Mouse (Mus musculus) hindbrain, embryonic 14.5 days (tissue): Measurements from ENCODE around the gene Wfdc1. TPM values are rescaled to one million over a fixed set of nuclear protein-coding genes. Genes with fewer than 3 reads are reported as not detected.

Experiments
- ATAC-seq: fragments of 200-750 bp; cut with Nextera tagmentation; 2 replicates; pipeline ENCODE4 v1.8.0; 2017; ENCODE audit warnings: moderate number of reproducible peaks, mild to moderate bottlenecking, moderate TSS enrichment, moderate library complexity; ENCODE audit not compliant: low FRiP score
- DNase-seq: peaks from one replicate; pipeline ENCODE4 v3.0.0-alpha.2; 2015; ENCODE audit warnings: low spot score
- H3K27ac ChIP-seq: fragments of 300-500 bp; sonication (generic); 2 replicates; pipeline ENCODE4 v1.5.1; 2014; ENCODE audit warnings: mild to moderate bottlenecking, moderate library complexity
- H3K27me3 ChIP-seq: fragments of 300-500 bp; sonication (generic); 2 replicates; pipeline ENCODE4 v1.6.1; 2014; ENCODE audit warnings: mild to moderate bottlenecking, low read length, mixed read lengths; ENCODE audit not compliant: control insufficient read depth, insufficient read depth
- H3K36me3 ChIP-seq: fragments of 300-500 bp; sonication (generic); replicated peaks from 2 replicates; pipeline ENCODE4 v1.6.1; 2014; ENCODE audit not compliant: control insufficient read depth, insufficient read depth
- H3K4me1 ChIP-seq: fragments of 300-500 bp; sonication (generic); replicated peaks from 2 replicates; pipeline ENCODE4 v1.6.1; 2014; ENCODE audit warnings: antibody characterized with exemption, low read length, mixed read lengths; ENCODE audit not compliant: control insufficient read depth, insufficient read depth
- H3K4me2 ChIP-seq: fragments of 300-500 bp; sonication (generic); replicated peaks from 2 replicates; pipeline ENCODE4 v1.6.1; 2014; ENCODE audit warnings: mild to moderate bottlenecking, moderate library complexity
- H3K4me3 ChIP-seq: fragments of 300-500 bp; sonication (generic); replicated peaks from 2 replicates; pipeline ENCODE4 v1.5.1; 2014; ENCODE audit warnings: mild to moderate bottlenecking, low read length
- H3K9ac ChIP-seq: fragments of 300-500 bp; sonication (generic); 2 replicates; pipeline ENCODE4 v1.6.1; 2014
- H3K9me3 ChIP-seq: fragments of 300-500 bp; sonication (generic); 2 replicates; pipeline ENCODE4 v1.6.1; 2016; ENCODE audit warnings: low read length; ENCODE audit not compliant: control insufficient read depth
- WGBS: fragments of 180-500 bp; shearing (Covaris S2); extraction: QIAGEN DNeasy Blood & Tissue Kit; methylation state at CpG from one replicate; pipeline ENCODE4 v1.1.7; 2014; 5-methylcytosine and 5-hydroxymethylcytosine counted together
- polyA plus RNA-seq: library from polyadenylated mRNA; unstranded; fragments of >200 nt; fragmentation: Nextera tagmentation; extraction: Ambion mirVana; gene quantifications from 2 replicates; pipeline ENCODE4 v1.2.1, GENCODE M21; 2014

Wfdc1 gene
- polyA plus RNA-seq, 1 experiment from 2014 or later: 6.1 TPM

DNA sequence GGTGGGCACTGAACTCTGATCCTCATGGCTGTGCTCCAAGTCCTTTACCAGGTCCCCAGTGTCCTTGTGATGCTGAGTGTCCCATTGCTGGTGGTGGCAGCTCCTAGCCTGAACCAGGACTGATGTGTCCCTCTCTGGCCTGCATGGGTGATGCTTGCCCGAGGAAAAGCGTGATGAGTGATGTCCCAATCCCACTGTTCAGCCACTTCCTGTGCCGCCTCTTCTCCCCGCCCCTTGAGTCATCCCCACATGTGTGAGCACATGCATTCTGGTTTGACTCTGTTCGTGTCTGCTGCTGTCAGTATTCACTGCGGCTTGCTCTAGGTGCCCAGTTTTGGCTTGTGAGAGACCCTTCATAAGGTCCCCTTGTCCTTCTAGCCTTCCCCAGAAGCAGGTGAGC, 46.1 kb downstream of the Wfdc1 start:
- Histone ChIP-seq H3K4me1 (0 out of 2 replicates have a peak, but pooled peaks cover 10% of the 10 kb centered on the region), H3K4me3 (no peak overlapping the region), H3K9me3 (no peaks in the 10 kb centered on the region), H3K27me3 (no peaks in the 10 kb centered on the region), H3K36me3 (no peaks in the 10 kb centered on the region), H3K27ac (no peak overlapping the region), H3K4me2 (no peak overlapping the region), H3K9ac (no peak overlapping the region)
- WGBS: 78% methylated on average over 6 of the region's 6 CpGs
- ATAC-seq (no peak), DNase-seq (no peak)

- 78% methylated on average over 5 of the region's 5 CpGs for WGBS
- DNase-seq: no peak
- no peak overlapping the region for H3K4me2 ChIP-seq
- H3K9me3 ChIP-seq: no peaks in the 10 kb centered on the region
- no peaks in the 10 kb centered on the region for H3K36me3 ChIP-seq
- no peak overlapping the region for H3K9ac ChIP-seq
- H3K4me1 ChIP-seq: 0 out of 2 replicates have a peak, but pooled peaks cover 10% of the 10 kb centered on the region
- no peak overlapping the region for H3K4me3 ChIP-seq
- ATAC-seq: no peak
- H3K27ac ChIP-seq: no peak overlapping the region
- H3K27me3 ChIP-seq: no peaks in the 10 kb centered on the region
Observed at GRCm38 (mm10) chr8:119713421-119713820, 47.3 kb downstream of the Wfdc1 start.

DNA sequence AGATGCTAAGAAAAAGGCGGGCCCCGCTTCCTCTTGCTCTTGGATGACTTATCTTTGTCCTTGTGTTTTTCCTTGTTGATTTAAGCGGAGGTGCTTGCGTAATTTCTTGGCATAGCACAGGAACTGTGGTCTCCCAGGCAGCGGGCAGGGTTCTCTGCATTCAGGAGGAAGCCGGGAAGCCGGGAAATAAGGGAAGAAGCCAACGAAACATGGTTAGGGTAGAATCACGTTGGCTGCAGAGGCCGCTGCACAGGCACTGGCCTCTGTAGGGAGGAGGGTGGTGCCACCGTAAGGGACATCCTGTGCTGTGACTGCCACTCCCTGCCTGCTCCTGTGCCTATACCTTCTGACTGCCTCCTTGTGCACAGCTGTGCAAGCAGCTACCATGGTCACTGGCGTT, 49.1 kb downstream of the Wfdc1 start:
- 76% methylated on average over 12 of the region's 12 CpGs for WGBS
- Histone ChIP-seq H3K4me2 (no peak overlapping the region), H3K4me3 (no peak overlapping the region), H3K36me3 (no peaks in the 10 kb centered on the region), H3K27ac (no peak overlapping the region), H3K4me1 (no peaks in the 10 kb centered on the region), H3K27me3 (no peaks in the 10 kb centered on the region), H3K9me3 (no peaks in the 10 kb centered on the region), H3K9ac (no peak overlapping the region)
- DNase-seq (no peak), ATAC-seq (no peak)

- H3K27ac ChIP-seq: no peak overlapping the region
- DNase-seq (no peak), ATAC-seq (no peak)
- no peak overlapping the region for H3K4me3 ChIP-seq
- H3K27me3 ChIP-seq: no peaks in the 10 kb centered on the region
- H3K4me1 ChIP-seq: no peaks in the 10 kb centered on the region
- no peaks in the 10 kb centered on the region for H3K36me3 ChIP-seq
- H3K9me3 ChIP-seq: no peaks in the 10 kb centered on the region
- H3K4me2 ChIP-seq: no peak overlapping the region
- H3K9ac ChIP-seq: no peak overlapping the region
Observed at GRCm38 (mm10) chr8:119716730-119717299, 50.6 kb downstream of the Wfdc1 start.

DNA sequence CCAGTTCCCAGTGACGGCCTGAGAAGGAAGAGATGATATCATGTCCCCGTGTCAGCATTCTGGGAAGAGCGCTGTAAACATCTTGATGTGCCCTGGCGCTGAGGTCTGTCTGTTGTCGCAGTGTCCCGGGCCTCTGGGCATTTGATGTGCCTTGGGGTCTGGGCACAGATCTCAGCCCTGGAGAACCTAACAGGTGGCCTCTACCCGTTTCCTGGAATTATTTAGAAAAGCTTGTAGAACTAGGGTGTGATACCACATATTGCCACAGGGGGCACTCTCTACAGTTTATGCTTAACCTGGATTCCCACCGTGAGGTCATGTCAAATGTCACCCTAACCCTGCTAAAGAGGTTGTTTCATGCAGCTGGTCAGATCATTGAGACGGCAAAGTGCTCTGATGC, 51.6 kb downstream of the Wfdc1 start:
- Histone ChIP-seq H3K36me3 (no peaks in the 10 kb centered on the region), H3K9ac (no peak overlapping the region), H3K4me3 (no peak overlapping the region), H3K4me2 (no peak overlapping the region), H3K27ac (no peak overlapping the region), H3K9me3 (no peaks in the 10 kb centered on the region), H3K4me1 (no peaks in the 10 kb centered on the region), H3K27me3 (no peaks in the 10 kb centered on the region)
- 67% methylated on average over 9 of the region's 9 CpGs for WGBS
- ATAC-seq (no peak), DNase-seq (peak; percentile 42)

DNA sequence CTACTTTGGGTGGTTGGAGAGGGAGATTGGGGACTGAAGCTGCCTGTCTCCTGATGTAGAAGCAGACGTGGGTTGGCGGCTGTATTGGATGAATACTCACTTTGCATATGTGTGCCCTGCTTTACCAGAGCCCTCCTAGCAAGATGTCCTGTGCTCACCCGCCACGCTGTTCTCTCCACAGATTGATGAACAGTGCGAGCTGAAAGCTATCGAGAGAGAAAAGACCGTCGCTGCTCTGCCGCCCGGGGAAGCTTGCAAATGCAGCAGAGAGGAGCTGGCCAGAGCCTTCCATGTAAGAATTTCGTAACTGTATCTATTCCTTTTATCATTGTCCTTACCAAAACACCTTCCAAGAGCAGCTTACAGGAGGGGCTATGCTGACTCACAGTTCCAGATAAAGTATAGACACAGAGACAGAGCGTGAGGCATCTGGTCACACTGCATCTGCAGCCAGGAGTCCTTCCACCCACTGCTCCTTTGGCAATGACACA, 52.9 kb downstream of the Wfdc1 start:
- Histone ChIP-seq H3K36me3 (no peaks in the 10 kb centered on the region), H3K9ac (no peak overlapping the region), H3K4me2 (no peak overlapping the region), H3K4me3 (no peak overlapping the region), H3K9me3 (no peaks in the 10 kb centered on the region), H3K27ac (no peak overlapping the region), H3K4me1 (no peaks in the 10 kb centered on the region), H3K27me3 (no peaks in the 10 kb centered on the region)
- ATAC-seq: no peak
- WGBS: 60% methylated on average over 12 of the region's 12 CpGs
- DNase-seq: no peak

DNA sequence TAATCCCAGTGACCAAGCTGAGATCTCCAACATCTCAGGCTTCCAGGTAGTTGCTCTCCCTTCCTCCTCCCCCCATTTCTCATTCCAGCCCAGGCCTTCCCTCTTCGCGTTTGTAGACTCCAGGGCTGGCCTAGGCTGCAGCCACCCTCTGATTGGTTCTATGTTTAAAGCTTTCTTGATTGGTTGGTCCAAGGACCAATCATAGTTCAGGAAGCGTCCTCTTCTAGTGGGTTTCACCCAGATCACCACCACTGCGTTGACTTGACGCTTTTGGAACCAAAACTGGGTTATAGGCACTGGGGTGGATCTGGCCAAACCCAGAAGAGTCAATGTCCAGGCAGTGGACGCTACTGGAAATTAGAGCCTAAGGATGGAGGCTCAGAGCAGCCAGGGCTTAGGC, 56.2 kb downstream of the Wfdc1 start:
- 56% methylated on average over 6 of the region's 6 CpGs for WGBS
- H3K4me3 ChIP-seq: no peak overlapping the region

GRCm38 (mm10) chr8:119723676-119724075, 57.5 kb downstream of the Wfdc1 start:
- no peaks in the 10 kb centered on the region for H3K27me3 ChIP-seq
- H3K36me3 ChIP-seq: no peaks in the 10 kb centered on the region
- no peak overlapping the region for H3K9ac ChIP-seq
- no peak for ATAC-seq
- H3K4me3 ChIP-seq: no peak overlapping the region
- H3K27ac ChIP-seq: no peak overlapping the region
- no peak overlapping the region for H3K4me2 ChIP-seq
- 78% methylated on average over 4 of the region's 4 CpGs for WGBS
- DNase-seq: no peak
- no peaks in the 10 kb centered on the region for H3K4me1 ChIP-seq
- H3K9me3 ChIP-seq: no peaks in the 10 kb centered on the region

More for the DNA sequence above, 56.2 kb downstream of the Wfdc1 start:
- ATAC-seq: no peak
- Histone ChIP-seq H3K27ac (no peak overlapping the region), H3K9ac (no peak overlapping the region), H3K9me3 (no peaks in the 10 kb centered on the region), H3K4me1 (no peaks in the 10 kb centered on the region), H3K36me3 (no peaks in the 10 kb centered on the region), H3K27me3 (no peaks in the 10 kb centered on the region), H3K4me2 (no peak overlapping the region)
- no peak for DNase-seq

GRCm38 (mm10) chr8:119724596-119724995, 58.4 kb downstream of the Wfdc1 start:
- Histone ChIP-seq H3K4me1 (no peaks in the 10 kb centered on the region), H3K27me3 (no peaks in the 10 kb centered on the region), H3K9ac (no peak overlapping the region), H3K4me3 (no peak overlapping the region), H3K27ac (no peak overlapping the region), H3K9me3 (no peaks in the 10 kb centered on the region), H3K36me3 (no peaks in the 10 kb centered on the region), H3K4me2 (no peak overlapping the region)
- ATAC-seq (no peak), DNase-seq (no peak)
- 81% methylated on average over 6 of the region's 6 CpGs for WGBS

DNA sequence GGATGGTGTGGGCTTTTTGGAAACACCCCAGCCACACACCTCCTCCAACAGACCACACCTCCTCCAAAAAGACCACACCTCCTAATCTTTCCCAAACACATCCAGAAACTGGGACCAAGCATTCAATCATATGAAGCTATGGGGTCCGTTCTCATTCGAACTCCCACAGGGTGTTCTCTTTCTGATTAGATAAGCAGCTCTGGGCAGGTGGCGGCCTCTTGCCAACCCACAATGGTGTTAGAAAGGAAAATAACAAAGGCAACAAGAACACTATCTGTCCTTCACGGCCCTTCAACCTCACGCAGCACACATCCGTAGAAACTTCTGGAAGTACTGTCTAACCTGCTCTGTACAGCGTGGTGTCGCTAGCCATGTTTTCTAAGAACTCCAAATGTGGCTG, 60.9 kb downstream of the Wfdc1 start:
- Histone ChIP-seq H3K27ac (no peak overlapping the region), H3K4me2 (no peak overlapping the region), H3K36me3 (no peaks in the 10 kb centered on the region), H3K9ac (no peak overlapping the region), H3K9me3 (no peaks in the 10 kb centered on the region), H3K4me1 (no peaks in the 10 kb centered on the region), H3K27me3 (no peaks in the 10 kb centered on the region), H3K4me3 (no peak overlapping the region)
- no peak for ATAC-seq
- WGBS: 92% methylated on average over 8 of the region's 8 CpGs
- no peak for DNase-seq
